Mouse (Mus musculus) right cerebral cortex, postnatal 25 days (tissue): ENCODE measurements at regions not wholly inside any gene's neighbourhood (a gene's known extent, or its start where the extent isn't known, plus 50 kb on each side); places are given as distances from the start of the nearest gene placed in this dataset.
"Not testable (repeated sequence)": the region's sequence is repeated elsewhere in the genome, so short reads cannot be mapped to it uniquely, and the experiment has no call there.

Experiments used
- DNase-seq: peaks from one replicate; pipeline ENCODE4 v3.0.0; 2022

- DNase-seq = no peak
Measured at GRCm38 (mm10) chr16:15368383-15369163, 51.3 kb downstream of the Gm21897 start.

DNA sequence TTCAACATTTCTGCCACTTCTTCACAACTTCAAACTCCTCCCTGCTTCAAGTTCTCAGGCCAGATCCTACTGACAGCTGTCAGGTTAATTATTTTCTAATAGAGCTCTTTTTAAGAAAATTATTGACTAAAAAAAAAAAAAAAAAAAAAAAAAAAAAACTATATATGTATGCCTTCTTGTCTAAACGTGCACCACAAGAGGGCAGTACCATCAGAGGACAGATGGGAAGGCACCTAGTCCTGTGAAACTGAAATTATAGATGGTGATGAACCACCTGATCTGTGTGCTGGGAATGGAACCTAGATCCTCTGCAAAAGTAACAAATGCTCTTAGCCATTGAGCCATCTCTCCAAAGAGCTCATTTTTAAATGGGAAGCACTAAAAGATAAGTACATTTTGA, 55.6 kb downstream of the Gm21897 start:
- no peak for DNase-seq

- DNase-seq = no peak
Measured at GRCm38 (mm10) chr16:15373961-15374360, 56.7 kb downstream of the Gm21897 start.

- no peak for DNase-seq
Measured at GRCm38 (mm10) chr16:15385557-15386240, 68.4 kb downstream of the Gm21897 start.

DNA sequence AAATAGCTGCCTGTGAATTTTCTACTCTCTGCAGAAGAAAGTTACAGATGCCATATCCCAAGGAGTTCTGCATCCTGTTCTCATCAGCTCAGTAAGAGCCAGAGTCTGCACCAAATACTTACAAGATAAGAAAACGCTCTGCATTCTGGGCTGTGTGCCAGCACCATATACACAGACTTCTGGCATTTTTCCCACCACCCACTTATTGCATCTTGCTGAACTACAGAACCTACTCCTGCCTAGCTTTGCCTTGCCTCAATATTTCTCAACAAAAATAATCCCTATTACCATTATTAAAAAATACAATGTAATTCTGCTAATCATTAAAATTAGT, 69.0 kb downstream of the Gm21897 start:
- peak; percentile 36 for DNase-seq

DNA sequence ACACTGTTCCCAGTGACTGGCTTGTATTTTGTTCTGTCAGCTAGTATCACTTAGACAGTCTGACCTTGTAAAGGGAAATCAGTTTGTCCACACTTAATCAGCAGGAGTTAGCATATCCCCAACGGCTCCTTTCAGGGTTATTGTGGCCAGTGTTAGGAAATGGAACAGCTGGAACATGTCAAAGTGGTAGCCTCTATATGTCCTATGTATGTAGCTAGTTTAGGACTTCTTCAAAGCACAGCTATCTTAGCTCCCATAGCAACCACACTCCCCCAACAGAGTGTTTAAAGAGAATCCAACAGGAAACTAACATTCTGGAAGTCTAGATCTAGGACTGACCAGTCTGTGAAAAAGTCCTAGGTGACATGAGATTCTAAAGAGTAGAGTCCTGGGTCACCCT, 72.6 kb downstream of the Gm21897 start:
- DNase-seq = no peak

GRCm38 (mm10) chr16:15430352-15430751, 113.1 kb downstream of the Gm21897 start:
- no peak for DNase-seq

DNA sequence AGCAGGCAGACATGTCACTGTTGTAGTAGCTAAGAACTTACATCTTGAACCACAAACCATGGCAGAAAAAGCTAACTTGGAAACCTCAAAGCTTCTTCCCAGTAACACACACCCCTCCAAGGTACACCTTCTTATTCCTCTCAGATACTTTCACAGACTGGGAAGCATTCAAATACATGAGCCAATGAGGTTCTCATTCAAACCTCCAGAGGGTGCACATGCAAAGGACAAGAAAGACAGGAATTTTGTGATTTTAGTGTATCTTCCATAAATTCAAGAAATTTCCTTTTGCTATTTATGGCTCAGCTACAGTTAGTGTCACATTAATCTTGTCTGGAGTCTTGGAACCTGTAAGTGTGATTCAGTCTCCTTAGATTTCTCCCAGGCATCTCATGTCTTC, 115.4 kb downstream of the Gm21897 start:
- DNase-seq = no peak

DNA sequence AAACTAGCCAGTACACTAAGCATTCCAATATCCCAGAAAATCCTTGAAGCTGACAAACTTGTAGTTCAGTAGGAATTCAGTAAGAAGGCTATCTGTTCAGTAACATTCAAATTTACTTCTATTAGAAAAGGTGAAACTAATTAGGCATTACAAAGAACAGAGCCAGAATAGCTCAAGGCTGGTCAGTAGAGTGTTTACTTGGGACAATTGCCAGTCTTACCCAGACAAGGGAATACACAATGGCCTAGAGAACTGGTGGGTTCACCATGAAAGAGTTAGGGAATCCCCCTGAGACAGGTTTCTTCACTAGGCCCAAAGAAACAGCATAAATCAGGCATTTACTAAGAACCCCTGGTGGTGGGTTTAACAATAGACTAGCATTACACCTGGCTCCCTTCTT, 145.6 kb downstream of the Gm21897 start:
- not testable (repeated sequence) for DNase-seq

DNA sequence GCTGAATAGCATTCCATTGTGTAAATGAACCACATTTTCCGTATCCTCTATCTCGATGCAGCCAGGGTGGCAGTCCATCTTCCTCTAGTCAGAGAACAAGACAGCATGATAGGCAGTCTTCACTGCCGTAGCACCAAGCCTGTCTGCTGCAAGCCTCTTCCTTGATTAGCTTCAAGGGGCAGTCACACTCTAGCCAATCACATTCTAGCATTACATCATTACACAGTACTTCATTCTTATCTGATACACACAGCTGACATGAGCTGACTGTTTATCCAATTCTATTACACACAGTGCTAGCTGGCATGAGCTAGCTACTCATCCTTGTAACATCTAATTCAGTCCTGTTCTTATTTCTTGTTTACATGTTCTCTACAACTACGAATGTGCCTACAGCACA, 156.6 kb downstream of the Gm21897 start:
- DNase-seq = no peak

DNA sequence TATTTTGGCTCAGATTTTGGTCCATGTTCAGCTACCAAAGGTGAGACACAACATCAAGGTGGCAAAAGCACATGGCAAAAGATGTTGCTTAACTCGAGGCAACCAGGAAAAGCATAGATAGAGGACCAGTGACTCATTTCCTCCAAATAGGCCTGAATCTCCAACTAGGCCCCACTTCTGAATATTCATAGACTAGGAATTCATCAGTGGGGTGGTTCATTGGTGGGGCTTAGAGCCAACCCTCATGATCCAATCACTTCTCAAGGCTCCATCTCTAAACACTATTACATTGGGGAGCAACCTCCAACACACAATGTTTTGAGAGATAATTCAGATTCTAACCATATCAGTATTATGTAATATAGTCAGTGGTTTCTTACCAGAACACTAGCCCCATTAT, 161.6 kb downstream of the Gm21897 start:
- no peak for DNase-seq

DNA sequence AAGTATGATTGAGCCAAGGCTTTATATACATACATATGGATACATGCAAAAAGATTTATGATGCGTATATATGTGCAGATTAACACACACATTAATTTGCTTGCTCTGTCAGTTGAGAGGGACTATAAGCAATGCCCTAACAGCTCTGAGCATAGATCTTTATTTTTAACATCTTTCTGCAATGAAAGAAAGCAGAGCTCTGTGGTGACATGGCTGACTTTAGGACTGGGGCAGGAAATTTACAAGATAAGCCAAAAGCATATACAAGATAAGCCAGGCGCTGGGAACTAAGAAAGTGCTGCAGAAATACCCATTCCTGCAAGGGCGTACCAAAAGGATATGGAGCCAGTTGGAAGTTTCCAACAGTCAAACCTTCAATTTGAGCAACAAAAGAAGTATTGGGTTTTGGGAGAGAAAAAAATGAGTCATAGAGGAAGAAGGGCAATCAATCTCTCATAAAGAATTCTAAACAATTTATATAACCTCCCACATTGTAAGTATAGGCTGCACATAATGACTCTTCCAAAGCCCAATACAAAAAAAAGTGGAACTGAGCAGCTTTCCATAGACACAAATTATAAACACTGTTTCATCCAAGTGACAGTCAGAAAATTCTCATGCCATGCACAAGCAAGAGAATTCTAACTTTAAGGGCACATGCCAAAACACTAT, 174.2 kb downstream of the Gm21897 start:
- no peak for DNase-seq

DNA sequence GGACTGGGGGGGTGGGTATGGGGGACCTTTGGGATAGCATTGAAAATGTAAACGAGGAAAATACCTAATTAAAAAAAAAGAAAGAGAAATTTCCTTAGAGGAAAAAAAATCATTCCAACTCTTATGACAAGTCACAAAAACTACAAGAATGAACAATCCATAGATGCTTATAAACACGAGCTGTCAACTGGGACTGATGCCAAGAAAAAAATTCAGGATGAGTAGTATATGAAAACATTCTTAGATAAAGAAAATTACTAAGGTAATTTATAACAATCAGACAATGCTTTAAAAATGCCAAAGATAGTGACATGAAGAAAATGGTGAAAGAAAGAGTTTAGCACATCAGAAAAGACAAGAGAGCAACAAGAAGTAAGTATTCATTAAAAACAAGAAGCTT, 176.0 kb downstream of the Gm21897 start:
- no peak for DNase-seq
